Mouse (Mus musculus) activated CD4-positive, CD25-positive, alpha-beta regulatory T cell, adult 9 weeks (primary cell): ENCODE data around the gene Mef2d. TPM values are rescaled to one million over a fixed set of nuclear protein-coding genes. Genes with fewer than 3 reads are reported as not detected.

ENCODE experiments used
- polyA plus RNA-seq: library from polyadenylated mRNA; unstranded; fragments of 100-300 nt; shearing (Covaris generic); gene quantifications from one replicate; pipeline ENCODE4 v1.2.1, GENCODE M21; 2017

Mef2d gene
- polyA plus RNA-seq, result 27.2 TPM

DNA sequence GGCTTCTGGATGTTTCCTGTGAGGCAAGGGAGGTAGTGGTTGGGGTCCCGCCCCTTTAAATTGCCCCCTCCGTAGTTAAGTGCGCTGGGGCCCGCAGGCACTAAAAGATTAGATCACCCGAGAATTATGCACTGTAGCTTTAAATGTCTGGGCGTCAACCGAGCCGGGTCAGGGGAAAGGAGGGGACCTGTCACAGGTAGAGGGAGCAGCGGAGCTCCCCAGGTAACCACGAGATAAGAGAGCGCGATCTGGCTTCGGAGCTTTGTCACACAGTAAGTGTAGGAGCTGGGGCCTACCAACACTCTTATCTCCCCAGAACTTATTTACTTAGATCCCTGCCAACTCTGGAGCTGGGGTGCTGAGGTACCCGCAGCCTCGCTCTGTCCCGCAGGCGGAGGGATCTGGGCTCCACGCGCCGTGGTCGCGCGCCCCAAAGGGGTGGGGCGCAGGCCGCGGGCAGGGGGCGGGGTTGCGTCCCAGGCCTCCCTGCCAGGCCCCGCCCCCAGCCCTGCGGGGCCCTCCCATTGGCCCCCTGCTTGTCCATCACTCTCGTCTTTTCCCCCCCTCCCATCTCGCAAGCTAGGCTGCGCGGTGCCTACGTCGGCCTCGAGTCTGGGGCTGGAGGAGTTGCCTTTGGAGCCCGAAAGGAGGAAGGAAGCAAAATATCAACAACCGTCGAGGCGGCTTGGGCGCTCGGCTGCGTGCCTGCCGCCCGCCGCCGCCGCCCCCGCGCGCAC is at the start of gene Mef2d:
Gene Mef2d (plus strand): TSS at position 586 of the 737 bp plus-strand sequence.

Other genes starting within 250 kb of the Mef2d start
- 31.6 TPM for gene Hdgf, start 236.1 kb upstream of the Mef2d start, polyA plus RNA-seq
- 147 TPM for gene Mrpl24, start 222.9 kb upstream of the Mef2d start, polyA plus RNA-seq
- gene Isg20l2, start 212.1 kb upstream of the Mef2d start, polyA plus RNA-seq, result 8.2 TPM
- 24.7 TPM for gene Rrnad1, start 211.7 kb upstream of the Mef2d start, polyA plus RNA-seq
- gene Crabp2, start 193.7 kb upstream of the Mef2d start, polyA plus RNA-seq, result not detected
- gene Nes, start 171.3 kb upstream of the Mef2d start, polyA plus RNA-seq, result not detected
- gene Bcan, start 142.1 kb upstream of the Mef2d start, polyA plus RNA-seq, result not detected
- not detected for gene Hapln2, start 114.8 kb upstream of the Mef2d start, polyA plus RNA-seq
- 30.5 TPM for gene Gpatch4, start 99.3 kb upstream of the Mef2d start, polyA plus RNA-seq
- gene Naxe, start 83.9 kb upstream of the Mef2d start, polyA plus RNA-seq, result 102 TPM
- not detected for gene Ttc24, start 64.1 kb upstream of the Mef2d start, polyA plus RNA-seq
- gene Iqgap3, start 60.4 kb upstream of the Mef2d start, polyA plus RNA-seq, result 0.97 TPM
- not detected for gene Rhbg, start 112.3 kb downstream of the Mef2d start, polyA plus RNA-seq
- gene Gm38392, start 144.8 kb downstream of the Mef2d start, polyA plus RNA-seq, result not detected
- gene Tsacc, start 154.6 kb downstream of the Mef2d start, polyA plus RNA-seq, result 11.0 TPM
- 376 TPM for gene Cct3, start 154.7 kb downstream of the Mef2d start, polyA plus RNA-seq
- gene Glmp, start 182.7 kb downstream of the Mef2d start, polyA plus RNA-seq, result 422 TPM
- 1.4 TPM for gene Tmem79, start 193.8 kb downstream of the Mef2d start, polyA plus RNA-seq
- 53.1 TPM for gene Smg5, start 193.9 kb downstream of the Mef2d start, polyA plus RNA-seq
- not detected for gene Paqr6, start 222.2 kb downstream of the Mef2d start, polyA plus RNA-seq
- not detected for gene Bglap3, start 230.4 kb downstream of the Mef2d start, polyA plus RNA-seq
- not detected for gene Bglap2, start 236.3 kb downstream of the Mef2d start, polyA plus RNA-seq
- gene Bglap, start 242.1 kb downstream of the Mef2d start, polyA plus RNA-seq, result not detected